Mouse (Mus musculus) hindbrain, embryonic 12.5 days (tissue): ENCODE data around the gene Clip2. TPM values are rescaled to one million over a fixed set of nuclear protein-coding genes. Genes with fewer than 3 reads are reported as not detected.

Experiments used
- ATAC-seq: fragments of 200-750 bp; cut with Nextera tagmentation; 2 replicates; pipeline ENCODE4 v1.8.0; 2017; ENCODE audit warnings: moderate TSS enrichment; ENCODE audit not compliant: low FRiP score
- H3K27ac ChIP-seq: fragments of 300-500 bp; sonication (generic); 2 replicates; pipeline ENCODE4 v1.5.1; 2016; ENCODE audit warnings: mild to moderate bottlenecking
- H3K27me3 ChIP-seq: fragments of 300-500 bp; sonication (generic); 2 replicates; pipeline ENCODE4 v1.6.1; 2016; ENCODE audit warnings: mild to moderate bottlenecking
- H3K36me3 ChIP-seq: fragments of 300-500 bp; sonication (generic); 2 replicates; pipeline ENCODE4 v1.6.1; 2016; ENCODE audit warnings: mild to moderate bottlenecking
- H3K4me1 ChIP-seq: fragments of 300-500 bp; sonication (generic); 2 replicates; pipeline ENCODE4 v1.6.1; 2016
- H3K4me2 ChIP-seq: fragments of 300-500 bp; sonication (generic); replicated peaks from 2 replicates; pipeline ENCODE4 v1.6.1; 2016; ENCODE audit warnings: mild to moderate bottlenecking
- H3K4me3 ChIP-seq: fragments of 300-500 bp; sonication (generic); 2 replicates; pipeline ENCODE4 v1.5.1; 2016; ENCODE audit warnings: mild to moderate bottlenecking
- H3K9ac ChIP-seq: fragments of 300-500 bp; sonication (generic); 2 replicates; pipeline ENCODE4 v1.6.1; 2016; ENCODE audit warnings: mild to moderate bottlenecking, moderate library complexity
- H3K9me3 ChIP-seq: fragments of 300-500 bp; sonication (generic); replicated peaks from 2 replicates; pipeline ENCODE4 v1.6.1; 2016; ENCODE audit warnings: mild to moderate bottlenecking
- WGBS: fragments of 180-500 bp; shearing (Covaris S2); methylation state at CpG from one replicate; pipeline ENCODE4 v1.1.7; 2016; 5-methylcytosine and 5-hydroxymethylcytosine counted together
- polyA plus RNA-seq: library from polyadenylated mRNA; unstranded; fragments of >200 nt; fragmentation: Nextera tagmentation; extraction: Ambion mirVana; gene quantifications from 2 replicates; pipeline ENCODE4 v1.2.1, GENCODE M21; 2016

Gene Clip2
- polyA plus RNA-seq, 1 experiment from 2014 or later: 12.6 TPM

- Histone ChIP-seq H3K36me3 (peaks cover 21% of the 10 kb centered on the region), H3K4me1 (peaks cover 35% of the 10 kb centered on the region), H3K4me2 (no peak overlapping the region), H3K27ac (peak overlapping the region; percentile 70), H3K9me3 (no peaks in the 10 kb centered on the region), H3K27me3 (no peaks in the 10 kb centered on the region), H3K9ac (0 out of 2 replicates have a peak overlapping the region, but pooled peaks have one; percentile 2), H3K4me3 (no peak overlapping the region)
- ATAC-seq: 0 out of 2 replicates have a peak, but pooled peaks have one; percentile 62
- 4% methylated on average over 3 of the region's 3 CpGs for WGBS
These were observed 12.3 kb downstream of the Clip2 start for GRCm38 (mm10) chr5:134539891-134540290.

DNA sequence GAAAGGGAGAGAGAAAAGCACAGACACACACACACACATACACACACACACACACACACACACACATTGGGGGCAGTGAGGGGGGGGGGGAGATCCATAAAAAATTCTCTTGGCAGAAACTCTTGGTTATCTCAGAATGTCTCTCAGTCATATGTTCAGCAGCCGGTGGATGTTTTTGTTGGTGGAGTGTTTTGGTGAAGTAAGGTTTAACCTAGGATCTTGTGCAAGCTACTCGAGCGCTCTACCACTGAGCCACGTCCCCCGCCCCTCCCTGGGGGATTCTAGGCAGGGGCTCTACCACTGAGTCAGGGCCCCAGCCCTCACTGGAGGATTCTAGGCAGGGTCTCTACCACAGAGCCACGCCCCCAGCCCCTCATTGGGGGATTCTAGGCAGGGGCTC, 16.2 kb downstream of the Clip2 start:
- H3K9me3 ChIP-seq: no peaks in the 10 kb centered on the region
- H3K4me1 ChIP-seq: peaks cover 16% of the 10 kb centered on the region
- H3K27ac ChIP-seq: no peak overlapping the region
- no peak for ATAC-seq
- H3K27me3 ChIP-seq: no peaks in the 10 kb centered on the region
- 99% methylated on average over 6 of the region's 6 CpGs for WGBS
- no peak overlapping the region for H3K4me2 ChIP-seq
- no peak overlapping the region for H3K4me3 ChIP-seq
- H3K36me3 ChIP-seq: peaks cover 58% of the 10 kb centered on the region
- H3K9ac ChIP-seq: no peak overlapping the region

DNA sequence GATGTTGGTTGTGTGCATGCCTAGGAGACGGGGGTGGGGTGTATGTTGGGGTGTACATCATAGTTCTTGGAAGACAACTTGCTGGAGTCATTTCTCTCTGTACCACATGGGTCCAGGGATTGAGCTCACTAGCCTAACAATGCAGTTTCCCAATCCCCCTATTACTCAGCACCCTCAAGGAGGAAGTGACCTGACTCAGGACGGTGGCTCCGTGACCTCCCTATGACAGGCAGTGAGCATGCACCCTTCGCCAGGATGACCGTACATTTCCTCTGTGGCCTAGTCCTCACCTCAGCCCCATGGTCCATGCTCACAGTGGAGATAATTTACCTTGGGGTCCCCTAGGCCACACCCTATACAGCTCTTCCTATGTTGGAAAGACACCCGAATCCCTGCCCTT, 19.8 kb downstream of the Clip2 start:
- WGBS: 98% methylated on average over 6 of the region's 6 CpGs
- Histone ChIP-seq H3K4me2 (no peak overlapping the region), H3K27me3 (no peaks in the 10 kb centered on the region), H3K9me3 (no peaks in the 10 kb centered on the region), H3K9ac (no peak overlapping the region), H3K4me1 (peaks cover 14% of the 10 kb centered on the region), H3K27ac (no peak overlapping the region), H3K4me3 (no peak overlapping the region), H3K36me3 (peaks cover 65% of the 10 kb centered on the region)
- ATAC-seq: no peak

DNA sequence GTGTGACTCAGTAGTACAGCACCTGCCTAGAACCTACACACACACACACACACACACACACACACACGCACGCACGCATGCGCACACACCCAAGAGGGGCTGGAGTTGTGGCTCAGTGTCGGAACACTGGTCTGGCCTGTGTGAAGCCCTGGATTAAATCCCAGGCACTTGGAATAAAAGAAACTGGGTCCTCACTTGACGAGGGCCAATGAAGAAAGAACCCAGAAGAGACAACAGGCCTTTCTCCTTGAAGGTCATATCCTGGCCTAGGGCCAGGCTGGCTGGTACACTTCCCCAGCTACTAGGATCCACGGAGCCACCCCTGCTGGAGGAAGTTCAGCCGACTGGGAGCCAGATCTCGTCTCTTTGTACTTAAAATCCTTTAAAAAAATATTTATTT, 20.6 kb downstream of the Clip2 start:
- peaks cover 62% of the 10 kb centered on the region for H3K36me3 ChIP-seq
- 90% methylated on average over 9 of the region's 9 CpGs for WGBS
- H3K4me3 ChIP-seq: no peak overlapping the region

GRCm38 (mm10) chr5:134530830-134531229, 21.4 kb downstream of the Clip2 start:
- 57% methylated on average over 7 of the region's 7 CpGs for WGBS
- H3K27me3 ChIP-seq: no peaks in the 10 kb centered on the region
- H3K4me3 ChIP-seq: no peak overlapping the region
- peaks cover 69% of the 10 kb centered on the region for H3K36me3 ChIP-seq
- H3K4me1 ChIP-seq: peaks cover 14% of the 10 kb centered on the region
- no peak overlapping the region for H3K27ac ChIP-seq
- no peaks in the 10 kb centered on the region for H3K9me3 ChIP-seq
- no peak overlapping the region for H3K9ac ChIP-seq
- H3K4me2 ChIP-seq: no peak overlapping the region
- no peak for ATAC-seq

More for the DNA sequence above, 20.6 kb downstream of the Clip2 start:
- Histone ChIP-seq H3K9ac (no peak overlapping the region), H3K27me3 (no peaks in the 10 kb centered on the region), H3K4me1 (peaks cover 14% of the 10 kb centered on the region), H3K27ac (no peak overlapping the region), H3K4me2 (no peak overlapping the region), H3K9me3 (no peaks in the 10 kb centered on the region)
- no peak for ATAC-seq

DNA sequence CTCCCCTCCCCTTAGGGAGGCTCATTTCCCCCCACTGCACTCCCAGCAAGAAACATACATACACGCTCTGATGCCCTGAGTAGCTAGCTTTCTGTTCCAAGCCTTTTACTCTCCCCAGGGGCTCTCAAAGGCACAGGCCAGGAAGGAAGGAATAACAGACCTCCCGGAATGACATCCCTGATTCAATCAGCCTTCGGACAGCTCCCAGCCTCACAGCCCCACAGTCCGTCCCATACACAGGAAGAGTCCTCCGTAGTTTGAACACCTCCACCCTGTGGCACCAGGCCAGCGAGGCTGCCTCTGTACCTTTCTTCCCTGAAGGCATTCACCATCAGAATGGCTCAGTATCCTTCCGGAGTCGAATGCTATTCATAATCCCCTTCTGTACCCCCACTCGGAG, 23.7 kb downstream of the Clip2 start:
- WGBS: 34% methylated on average over 9 of the region's 9 CpGs
- H3K9me3 ChIP-seq: no peaks in the 10 kb centered on the region
- H3K27ac ChIP-seq: 0 out of 2 replicates have a peak overlapping the region, but pooled peaks have one; percentile 12
- no peak overlapping the region for H3K9ac ChIP-seq
- H3K27me3 ChIP-seq: no peaks in the 10 kb centered on the region
- H3K4me2 ChIP-seq: no peak overlapping the region
- H3K4me3 ChIP-seq: no peak overlapping the region
- H3K36me3 ChIP-seq: peaks cover 70% of the 10 kb centered on the region
- ATAC-seq: no peak
- H3K4me1 ChIP-seq: peaks cover 14% of the 10 kb centered on the region

- WGBS: 91% methylated on average over 15 of the region's 15 CpGs
- H3K4me1 ChIP-seq: peaks cover 12% of the 10 kb centered on the region
- H3K36me3 ChIP-seq: peaks cover 70% of the 10 kb centered on the region
These were observed 26.1 kb downstream of the Clip2 start for GRCm38 (mm10) chr5:134525971-134526711.

GRCm38 (mm10) chr5:134523728-134524127, 28.5 kb downstream of the Clip2 start:
- no peak overlapping the region for H3K4me3 ChIP-seq
- no peak overlapping the region for H3K27ac ChIP-seq
- peaks cover 78% of the 10 kb centered on the region for H3K36me3 ChIP-seq
- 82% methylated on average over 5 of the region's 5 CpGs for WGBS
- no peak for ATAC-seq
- H3K27me3 ChIP-seq: no peaks in the 10 kb centered on the region
- H3K9me3 ChIP-seq: no peaks in the 10 kb centered on the region
- no peak overlapping the region for H3K4me2 ChIP-seq
- no peak overlapping the region for H3K9ac ChIP-seq
- peaks cover 7% of the 10 kb centered on the region for H3K4me1 ChIP-seq

More at GRCm38 (mm10) chr5:134525971-134526711, 26.1 kb downstream of the Clip2 start:
- ATAC-seq: no peak
- Histone ChIP-seq H3K9ac (no peak overlapping the region), H3K9me3 (no peaks in the 10 kb centered on the region), H3K27me3 (no peaks in the 10 kb centered on the region), H3K4me3 (no peak overlapping the region), H3K27ac (no peak overlapping the region), H3K4me2 (no peak overlapping the region)

DNA sequence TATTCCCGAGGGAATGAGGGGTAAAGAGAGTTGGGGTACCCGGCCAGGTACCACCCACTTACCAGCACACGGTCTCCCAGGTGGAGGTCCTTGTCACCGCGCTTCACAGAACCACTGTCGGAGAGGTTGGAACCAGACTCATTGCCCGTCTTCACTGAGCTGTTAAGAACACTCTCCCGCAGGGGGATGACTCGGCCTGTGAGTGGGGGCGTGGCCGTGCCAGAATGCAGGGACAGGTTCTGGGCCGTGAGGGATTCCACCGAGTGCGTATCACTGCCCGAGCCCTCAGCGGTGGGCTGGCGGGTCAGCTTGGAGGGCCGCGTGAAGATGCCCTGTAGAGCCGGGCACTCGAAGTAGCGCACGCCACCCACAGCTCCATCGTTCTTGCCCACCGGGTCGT, 29.7 kb downstream of the Clip2 start:
- 92% methylated on average over 26 of the region's 26 CpGs for WGBS
- Histone ChIP-seq H3K36me3 (peaks cover 87% of the 10 kb centered on the region), H3K9me3 (no peaks in the 10 kb centered on the region), H3K4me2 (no peak overlapping the region), H3K4me3 (no peak overlapping the region), H3K9ac (no peak overlapping the region), H3K4me1 (no peaks in the 10 kb centered on the region), H3K27ac (no peak overlapping the region), H3K27me3 (no peaks in the 10 kb centered on the region)
- ATAC-seq: no peak

GRCm38 (mm10) chr5:134521806-134522205, 30.4 kb downstream of the Clip2 start:
- Histone ChIP-seq H3K27ac (no peak overlapping the region), H3K4me3 (no peak overlapping the region), H3K36me3 (peaks cover 93% of the 10 kb centered on the region), H3K4me2 (no peak overlapping the region), H3K9me3 (no peaks in the 10 kb centered on the region), H3K4me1 (no peaks in the 10 kb centered on the region), H3K27me3 (no peaks in the 10 kb centered on the region), H3K9ac (no peak overlapping the region)
- 93% methylated on average over 7 of the region's 7 CpGs for WGBS
- ATAC-seq: no peak

DNA sequence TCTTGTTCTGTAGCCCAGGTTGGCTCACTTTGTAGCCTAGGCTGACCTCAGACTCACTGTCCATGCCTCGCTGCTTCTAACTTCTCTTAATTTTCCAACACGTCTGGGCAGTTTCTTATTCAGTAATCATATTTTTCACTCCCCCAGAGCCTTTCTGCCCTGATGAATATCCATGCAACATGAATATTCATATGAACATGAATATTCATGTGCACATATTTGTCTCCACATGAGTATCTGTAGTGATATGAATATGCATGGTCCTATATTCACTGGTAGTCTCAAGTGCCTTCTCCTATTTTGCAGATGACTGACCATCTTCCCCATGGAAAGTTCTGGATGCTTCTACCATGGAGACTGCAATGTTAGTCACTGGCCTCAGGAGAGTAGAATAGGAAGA, 31.1 kb downstream of the Clip2 start:
- no peaks in the 10 kb centered on the region for H3K9me3 ChIP-seq
- H3K9ac ChIP-seq: no peak overlapping the region
- H3K4me2 ChIP-seq: no peak overlapping the region
- H3K4me1 ChIP-seq: no peaks in the 10 kb centered on the region
- H3K4me3 ChIP-seq: no peak overlapping the region
- H3K36me3 ChIP-seq: peaks cover 94% of the 10 kb centered on the region
- H3K27ac ChIP-seq: no peak overlapping the region
- no peaks in the 10 kb centered on the region for H3K27me3 ChIP-seq
- WGBS: 75% methylated on average over 2 of the region's 2 CpGs
- no peak for ATAC-seq

DNA sequence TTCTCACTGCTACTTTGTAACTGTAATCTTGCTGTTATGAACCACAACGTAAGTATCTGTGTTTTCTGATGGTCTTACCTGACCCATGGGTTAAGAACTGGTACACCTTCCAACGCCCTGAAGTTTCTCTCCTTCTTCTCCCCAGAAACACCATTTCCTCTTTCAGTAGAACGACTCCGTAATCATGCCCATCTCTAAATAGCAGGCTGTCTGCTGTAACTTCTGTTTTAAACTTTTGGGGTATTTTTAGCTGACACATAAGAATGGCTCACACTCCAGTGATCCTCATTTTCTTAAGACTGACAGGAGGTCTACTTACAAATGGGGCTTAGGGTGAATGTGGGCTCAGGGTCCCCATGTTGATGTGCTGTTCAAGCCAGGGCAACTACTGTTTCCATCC, 32.1 kb downstream of the Clip2 start:
- Histone ChIP-seq H3K4me3 (no peak overlapping the region), H3K9me3 (no peaks in the 10 kb centered on the region), H3K4me1 (no peaks in the 10 kb centered on the region), H3K27me3 (no peaks in the 10 kb centered on the region), H3K27ac (no peak overlapping the region), H3K4me2 (no peak overlapping the region), H3K36me3 (peaks cover 94% of the 10 kb centered on the region), H3K9ac (no peak overlapping the region)
- ATAC-seq: no peak
- WGBS: 95% methylated on average over 4 of the region's 4 CpGs

GRCm38 (mm10) chr5:134519471-134519870, 32.8 kb downstream of the Clip2 start:
- no peak overlapping the region for H3K4me3 ChIP-seq
- no peaks in the 10 kb centered on the region for H3K27me3 ChIP-seq
- 96% methylated on average over 5 of the region's 5 CpGs for WGBS
- H3K4me1 ChIP-seq: no peaks in the 10 kb centered on the region
- no peaks in the 10 kb centered on the region for H3K9me3 ChIP-seq
- H3K27ac ChIP-seq: no peak overlapping the region
- no peak for ATAC-seq
- H3K4me2 ChIP-seq: no peak overlapping the region
- peaks cover 96% of the 10 kb centered on the region for H3K36me3 ChIP-seq
- H3K9ac ChIP-seq: no peak overlapping the region
